Mouse (Mus musculus): ENCODE measurements at regions not wholly inside any gene's neighbourhood (a gene's known extent, or its start where the extent isn't known, plus 50 kb on each side); places are given as distances from the start of the nearest gene placed in this dataset.

GRCm38 (mm10) chr10:96480453-96481324 lies 136.1 kb upstream of the Btg1 start:
- TF ChIP-seq CTCF (IDR thresholded peaks at IDR 0.05; ENCODE audit: extremely low read depth, insufficient read depth, insufficient read length, insufficient replicate concordance) (no peak), POLR2A (IDR thresholded peaks at IDR 0.05; ENCODE audit: low read depth, low read length) (no peak)

All from spleen, adult 2 months (tissue).